Mouse (Mus musculus): ENCODE data around the gene Letm1.

Gene Letm1

GRCm38 (mm10) chr5:33738341-33738740 is 44.3 kb downstream of the Letm1 start:
- no peak for DNase-seq (ENCODE audit: low spot score in 2 of 2)

DNA sequence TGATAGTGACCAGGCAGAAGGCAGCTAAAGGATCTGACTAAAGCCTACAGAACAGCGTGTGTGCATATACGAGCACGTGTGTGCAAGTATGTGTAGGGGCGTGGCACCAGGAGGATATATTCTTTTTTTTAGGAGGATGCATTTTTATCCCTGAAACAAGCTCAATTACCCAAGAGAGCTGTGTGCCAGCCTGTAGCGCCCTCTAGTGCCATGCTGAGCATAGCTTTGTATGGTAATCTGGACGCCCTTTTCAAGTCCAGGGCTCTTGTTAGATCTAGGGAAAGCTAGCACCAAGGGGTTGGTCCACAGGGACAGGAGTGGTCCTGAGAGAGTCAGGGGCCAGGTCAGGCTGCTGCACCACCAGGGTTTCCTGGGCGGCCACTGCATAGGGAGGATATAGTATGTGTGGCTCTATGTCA is 44.7 kb downstream of the Letm1 start:
- peak in 1 of 2 experiments; percentile 36 for DNase-seq (ENCODE audit: low spot score in 2 of 2)

DNA sequence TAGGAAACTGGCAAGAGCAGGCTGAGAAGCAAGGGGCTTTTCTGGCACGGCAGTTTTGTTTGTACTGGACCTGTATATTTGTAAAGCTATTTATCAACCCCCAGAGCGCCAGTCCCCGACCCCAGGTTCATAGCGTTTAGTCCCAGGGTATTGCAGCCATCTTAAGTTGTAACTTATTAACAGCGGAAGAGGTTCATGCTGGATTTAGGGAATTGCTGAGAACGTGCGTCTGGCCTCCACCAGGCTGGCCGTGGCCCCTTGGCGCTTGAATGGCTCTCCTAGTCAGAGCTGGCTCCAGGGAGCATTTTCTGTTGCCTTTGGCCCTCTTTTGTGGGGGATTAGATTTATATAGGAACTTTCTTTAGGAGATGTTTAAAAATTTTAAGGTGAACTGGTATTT is 46.4 kb downstream of the Letm1 start:
- no peak for DNase-seq (ENCODE audit: low spot score in 2 of 2)

DNA sequence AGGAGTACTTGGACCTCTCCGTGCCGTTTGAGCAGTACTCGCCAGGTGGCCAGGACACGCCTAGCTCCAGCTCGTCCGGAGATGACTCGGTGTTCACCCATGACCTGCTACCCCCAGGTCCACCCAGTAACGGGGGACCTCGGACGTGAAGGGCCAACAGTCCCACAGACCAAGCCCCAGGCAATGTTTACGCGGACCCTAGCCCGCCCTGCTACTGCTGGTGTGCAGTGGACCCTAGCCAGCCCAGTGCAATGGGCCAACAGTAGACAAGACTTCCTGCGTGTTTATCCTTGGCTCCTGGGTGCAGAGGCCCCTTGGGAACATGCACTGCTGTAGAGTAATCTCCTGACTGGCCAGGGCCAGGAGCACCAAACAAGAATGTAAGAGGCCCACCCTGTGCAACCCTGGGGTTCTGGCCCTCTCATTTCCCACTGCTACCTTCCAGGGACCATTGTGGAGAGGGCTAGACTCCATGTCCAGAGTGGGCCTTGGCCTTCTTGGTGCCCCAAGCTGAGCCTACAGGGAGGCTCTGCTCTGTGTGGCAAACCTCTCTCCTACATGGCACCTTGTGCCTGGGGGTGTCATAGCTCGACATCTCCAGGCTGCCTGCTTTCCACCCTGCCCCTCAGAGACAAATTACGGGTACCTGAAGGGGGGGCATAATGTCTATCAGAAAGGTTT is 47.1 kb downstream of the Letm1 start:
- DNase-seq (ENCODE audit: low spot score in 2 of 2): no peak

DNA sequence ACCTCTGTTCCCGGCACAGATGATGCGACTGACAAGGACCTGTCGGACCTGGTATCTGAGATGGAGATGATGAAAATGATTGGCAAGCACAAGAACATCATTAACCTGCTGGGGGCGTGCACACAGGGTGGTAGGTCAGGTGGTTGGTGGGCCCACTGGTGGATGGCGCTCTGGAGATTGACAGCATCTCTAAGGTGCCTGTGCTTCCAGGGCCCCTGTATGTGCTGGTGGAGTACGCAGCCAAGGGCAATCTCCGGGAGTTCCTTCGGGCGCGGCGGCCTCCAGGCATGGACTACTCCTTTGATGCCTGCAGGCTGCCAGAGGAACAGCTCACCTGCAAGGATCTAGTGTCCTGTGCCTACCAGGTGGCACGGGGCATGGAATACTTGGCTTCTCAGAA is 48.8 kb downstream of the Letm1 start:
- no peak for DNase-seq (ENCODE audit: low spot score in 2 of 2)

- no peak for DNase-seq (ENCODE audit: low spot score in 2 of 2)
These were observed 51.6 kb downstream of the Letm1 start for GRCm38 (mm10) chr5:33731051-33731450.

DNA sequence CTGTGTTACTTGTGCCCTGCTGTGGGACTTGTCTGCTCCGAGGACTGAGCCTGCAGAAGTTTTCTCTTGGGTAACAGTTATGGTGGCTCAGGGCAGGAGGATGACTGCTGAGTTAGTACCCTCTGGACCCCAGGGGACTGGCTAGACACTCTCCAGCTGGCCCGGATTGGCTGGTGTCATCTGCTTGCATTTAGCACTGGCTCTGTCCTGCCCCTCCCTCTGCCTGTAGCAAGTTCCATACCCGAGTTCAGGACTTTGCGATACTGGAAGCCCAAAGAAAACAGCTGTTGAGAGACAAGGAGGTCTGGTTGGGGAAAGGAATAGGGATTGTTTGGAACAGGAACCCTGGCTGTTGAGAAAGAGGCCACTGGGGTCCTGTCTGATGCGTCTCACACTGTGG is 52.1 kb downstream of the Letm1 start:
- no peak for DNase-seq (ENCODE audit: low spot score in 2 of 2)

- DNase-seq (ENCODE audit: low spot score in 2 of 2): no peak
These were observed 53.8 kb downstream of the Letm1 start for GRCm38 (mm10) chr5:33728841-33729240.

DNA sequence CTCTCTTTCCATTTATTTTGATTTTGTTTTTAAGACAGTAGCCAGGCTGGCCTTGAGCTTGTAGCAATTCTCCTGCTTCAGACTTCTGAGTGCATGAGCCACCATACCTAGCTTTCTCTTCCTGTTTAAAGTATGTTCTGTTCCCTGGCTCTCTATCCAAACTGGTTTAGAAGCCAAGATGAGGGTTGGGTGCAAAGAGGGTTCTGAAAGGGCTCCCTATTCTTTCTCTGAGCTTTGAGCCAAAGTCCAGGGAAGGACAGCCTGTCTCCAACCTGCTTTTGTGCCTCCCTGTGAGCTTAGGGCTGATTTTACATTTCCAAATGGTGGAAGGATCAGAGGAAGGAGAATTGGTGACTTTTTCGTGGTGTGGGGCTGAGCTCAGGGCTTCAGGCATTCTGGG is 55.7 kb downstream of the Letm1 start:
- no peak for DNase-seq (ENCODE audit: low spot score in 2 of 2)

DNA sequence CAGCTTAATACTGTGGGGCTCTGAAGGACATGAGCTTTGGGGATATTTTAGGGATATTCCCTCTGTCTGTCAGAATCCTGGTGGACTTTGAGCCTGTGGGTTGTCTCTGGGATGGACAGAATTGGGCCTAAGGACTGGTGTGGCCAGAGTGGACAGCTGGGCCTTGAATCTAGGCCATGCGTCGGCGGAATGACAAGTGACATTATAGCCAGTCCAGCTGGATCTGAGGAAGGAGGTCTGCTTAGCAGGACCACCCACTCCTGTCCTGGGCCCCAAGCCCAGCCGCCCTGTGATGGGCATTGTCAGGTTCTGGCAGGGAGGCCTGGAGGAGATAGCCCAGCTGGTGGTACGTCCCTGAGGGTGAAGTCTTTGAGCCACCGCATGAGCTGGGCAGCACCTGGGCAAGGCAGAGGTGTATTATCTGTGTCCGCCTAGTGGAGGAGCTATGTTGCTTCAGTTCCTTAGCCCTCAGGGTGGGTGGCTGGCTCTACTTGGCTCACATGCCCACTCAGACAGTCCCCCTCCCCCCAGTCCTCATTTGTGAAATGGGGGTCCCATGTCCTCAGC is 56.5 kb downstream of the Letm1 start:
- no peak for DNase-seq (ENCODE audit: low spot score in 2 of 2)

GRCm38 (mm10) chr5:33723641-33724465 is 58.8 kb downstream of the Letm1 start:
- DNase-seq (ENCODE audit: low spot score in 2 of 2): no peak

GRCm38 (mm10) chr5:33723019-33723640 is 59.5 kb downstream of the Letm1 start:
- no peak for DNase-seq (ENCODE audit: low spot score in 2 of 2)

DNA sequence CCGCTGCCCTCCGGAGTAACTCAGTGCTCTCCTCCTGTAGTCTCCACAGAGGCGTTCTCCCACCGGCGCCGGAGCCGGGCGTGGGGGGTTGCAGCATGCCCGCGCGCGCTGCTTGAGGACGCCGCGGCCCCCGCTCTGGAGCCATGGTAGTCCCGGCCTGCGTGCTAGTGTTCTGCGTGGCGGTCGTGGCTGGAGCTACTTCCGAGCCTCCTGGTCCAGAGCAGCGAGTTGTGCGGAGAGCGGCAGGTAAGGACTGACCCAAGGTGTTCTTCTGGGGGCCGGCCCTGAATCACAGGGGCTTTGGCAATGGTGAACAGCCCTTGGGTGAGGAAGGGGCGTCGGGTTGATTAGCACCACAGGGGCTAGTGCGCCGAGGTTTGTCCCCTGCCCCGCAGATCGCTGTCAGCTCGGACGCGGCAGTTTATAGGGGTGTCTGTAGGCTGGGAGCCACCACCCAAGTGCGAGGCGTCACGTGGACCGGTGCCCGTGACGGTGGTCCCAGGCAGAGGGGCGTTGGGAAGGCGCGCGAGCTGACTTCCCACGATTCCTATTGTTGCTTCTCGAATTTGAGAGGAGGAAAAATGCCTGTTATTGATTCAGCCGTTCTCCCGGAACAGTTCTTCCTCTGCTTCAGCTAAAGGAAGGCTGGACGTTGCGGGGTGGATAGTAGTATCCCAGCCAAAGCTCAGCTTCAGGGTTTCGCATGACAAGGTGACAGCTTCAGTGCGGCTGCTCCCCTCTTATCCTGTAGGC is 60.2 kb downstream of the Letm1 start:
- DNase-seq (ENCODE audit: low spot score in 2 of 2): no peak

- peak in 1 of 2 experiments; percentile 12 for DNase-seq (ENCODE audit: low spot score in 2 of 2)
These were observed 60.9 kb downstream of the Letm1 start, which contains the start of gene Fgfr3 for GRCm38 (mm10) chr5:33721541-33722265. Fgfr3 (plus strand) TSS chr5:33721674.

GRCm38 (mm10) chr5:33720852-33721490 is 61.6 kb downstream of the Letm1 start:
- DNase-seq (ENCODE audit: low spot score in 2 of 2): no peak

- no peak for DNase-seq (ENCODE audit: low spot score in 2 of 2)
These were observed 64.2 kb downstream of the Letm1 start for GRCm38 (mm10) chr5:33718460-33718859.

DNA sequence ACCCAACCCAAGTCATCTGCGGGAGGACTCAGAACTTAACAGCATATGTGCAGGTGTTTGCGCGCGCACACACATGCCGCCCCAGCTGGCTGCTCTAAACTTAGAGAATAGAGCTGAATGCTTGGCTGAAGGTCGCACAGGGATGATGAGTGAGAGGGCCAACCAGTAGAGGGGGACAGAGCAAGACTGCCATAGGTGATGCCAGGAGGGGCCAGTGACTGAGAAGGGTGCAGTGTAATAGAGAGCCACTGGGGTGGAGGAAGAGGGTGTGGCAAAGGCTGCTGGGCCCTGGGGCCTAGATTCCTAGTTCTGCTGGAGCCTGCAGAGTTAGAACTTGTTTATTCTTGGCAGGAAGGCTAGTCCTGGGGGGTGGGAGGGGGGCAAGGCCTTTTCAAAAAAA is 66.2 kb downstream of the Letm1 start:
- DNase-seq (ENCODE audit: low spot score in 2 of 2): no peak

- no peak for DNase-seq (ENCODE audit: low spot score in 2 of 2)
These were observed 67.4 kb downstream of the Letm1 start for GRCm38 (mm10) chr5:33715182-33715581.

DNA sequence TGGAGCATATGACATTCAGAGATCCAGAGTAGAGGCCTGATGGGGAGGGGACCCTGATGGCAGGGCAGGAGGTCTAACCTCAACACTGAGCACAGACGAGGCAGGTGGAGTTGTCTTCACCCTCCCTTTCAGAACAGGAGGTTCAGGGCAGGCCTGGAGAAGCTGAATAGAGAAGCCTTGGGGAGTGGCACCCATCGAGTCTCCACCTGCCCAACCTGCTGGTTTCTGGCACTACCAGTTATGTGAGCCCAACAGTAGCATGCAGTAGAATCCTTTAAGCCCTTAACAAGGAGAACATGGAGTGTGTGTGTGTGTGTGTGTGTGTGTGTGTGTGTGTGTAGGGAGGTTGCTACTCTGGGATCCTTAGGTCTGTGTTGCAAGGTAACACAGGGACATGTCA is 70.1 kb downstream of the Letm1 start:
- DNase-seq (ENCODE audit: low spot score in 2 of 2): no peak

DNA sequence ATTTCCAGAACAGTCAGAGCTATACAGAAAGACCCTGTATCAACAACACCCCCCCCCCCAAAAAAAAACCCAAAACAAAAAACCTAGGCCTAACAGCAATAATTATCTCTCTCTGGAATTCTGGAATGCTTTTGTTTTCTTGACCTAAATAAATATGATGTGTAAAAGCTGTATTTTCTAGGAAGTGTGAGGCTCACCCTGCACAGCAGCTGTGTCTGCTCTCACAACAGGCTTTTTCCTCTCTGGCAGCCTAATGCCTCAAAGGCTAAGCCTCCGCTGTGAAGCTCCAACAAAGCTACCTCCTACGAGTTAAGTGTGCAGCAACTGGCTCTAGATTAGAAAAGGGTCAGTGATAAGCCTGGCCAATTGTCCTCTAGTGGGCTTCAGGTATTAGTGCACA is 73.6 kb downstream of the Letm1 start:
- no peak for DNase-seq (ENCODE audit: low spot score in 2 of 2)
